Mouse (Mus musculus): ENCODE data around the gene Snap25.
A peak's percentile ranks its signal among the peaks of the same experiment; 100 is the strongest.

Gene Snap25

DNA sequence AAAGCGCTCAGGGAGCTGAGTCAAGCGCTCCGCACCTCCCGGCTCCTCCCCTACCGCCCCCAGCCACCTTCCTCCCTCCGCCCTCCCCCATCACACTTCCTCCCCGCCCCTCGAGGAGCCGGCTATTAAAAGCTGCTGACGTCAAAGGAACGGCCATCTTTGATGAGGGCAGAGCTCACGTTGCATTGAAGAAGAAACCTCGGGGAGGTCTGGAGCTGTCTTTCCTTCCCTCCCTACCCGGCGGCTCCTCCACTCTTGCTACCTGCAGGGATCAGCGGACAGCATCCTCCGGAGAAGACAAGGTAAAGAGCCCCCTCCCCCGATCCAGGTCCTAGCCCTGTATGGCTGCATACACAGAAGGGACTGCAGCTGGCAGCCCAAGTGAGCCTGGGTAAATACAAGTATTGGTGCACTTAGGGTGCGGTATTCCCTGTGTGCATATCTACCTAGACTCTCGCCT, at the start of gene Snap25:
Snap25 (plus strand) TSS at position 155 of the 460 bp plus-strand sequence.
- DNase-seq: no peak

GRCm38 (mm10) chr2:136666951-136667350, 46.3 kb upstream of the Snap25 start:
- DNase-seq: no peak

DNA sequence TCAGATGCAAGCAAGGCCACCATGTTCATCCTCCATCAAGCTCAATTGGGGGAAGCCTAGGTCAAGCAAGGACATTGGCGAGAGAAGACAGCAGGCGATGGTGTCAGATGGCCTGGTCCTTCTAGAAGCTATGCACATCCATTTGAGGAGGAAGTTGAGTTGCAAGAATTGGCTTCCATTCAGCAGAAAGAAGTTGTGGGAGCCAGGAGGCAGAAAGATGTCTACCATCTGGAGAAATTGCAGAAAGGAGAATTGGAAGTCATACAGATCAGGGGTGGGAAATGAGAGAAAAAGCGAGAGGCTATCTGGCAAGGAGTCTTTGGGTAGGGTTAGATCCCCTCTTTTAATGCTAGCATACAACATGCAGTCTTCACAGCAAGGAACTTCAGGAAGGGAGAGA, 44.1 kb upstream of the Snap25 start:
- no peak for DNase-seq

GRCm38 (mm10) chr2:136669665-136670064, 43.6 kb upstream of the Snap25 start:
- no peak for DNase-seq

GRCm38 (mm10) chr2:136670539-136671271, 42.5 kb upstream of the Snap25 start:
- no peak for DNase-seq

DNA sequence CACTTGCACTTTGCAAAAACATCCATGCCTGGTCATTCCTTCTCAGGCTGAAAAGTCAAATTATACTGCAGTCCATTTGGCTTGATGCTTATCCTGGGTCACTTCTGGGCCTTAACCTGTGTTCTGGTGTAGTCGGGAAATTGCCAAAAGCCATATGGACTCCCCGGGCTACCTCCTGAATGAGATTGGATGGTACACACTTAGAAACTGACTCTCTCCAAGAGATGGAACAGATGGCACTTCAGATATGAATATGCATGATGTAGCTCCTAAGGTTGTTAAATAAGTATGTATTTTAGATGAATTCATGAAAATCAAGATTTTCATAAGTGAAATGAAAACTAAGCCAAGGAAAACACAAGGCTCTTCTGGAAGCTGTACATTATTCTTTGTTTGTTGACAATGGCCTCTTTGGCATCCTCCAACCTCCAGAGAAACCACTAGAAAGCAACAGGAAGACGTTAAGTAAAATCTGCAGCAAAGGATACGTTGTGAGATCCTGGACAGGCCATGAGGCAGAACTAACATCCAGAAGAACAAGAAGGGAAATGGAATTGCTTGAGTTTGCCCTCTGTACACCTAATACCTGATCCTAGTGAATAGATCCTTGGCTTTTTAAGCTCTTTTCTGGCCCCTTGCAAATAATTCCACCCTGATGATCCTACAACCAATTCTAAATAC, 39.0 kb upstream of the Snap25 start:
- DNase-seq: no peak

- no peak for DNase-seq
These were observed 37.1 kb upstream of the Snap25 start for GRCm38 (mm10) chr2:136676196-136676595.

- DNase-seq: no peak
These were observed 36.3 kb upstream of the Snap25 start for GRCm38 (mm10) chr2:136676918-136677445.

- DNase-seq: peak in 1 of 2 experiments; percentile 4
These were observed 34.7 kb upstream of the Snap25 start for GRCm38 (mm10) chr2:136678321-136679161.

DNA sequence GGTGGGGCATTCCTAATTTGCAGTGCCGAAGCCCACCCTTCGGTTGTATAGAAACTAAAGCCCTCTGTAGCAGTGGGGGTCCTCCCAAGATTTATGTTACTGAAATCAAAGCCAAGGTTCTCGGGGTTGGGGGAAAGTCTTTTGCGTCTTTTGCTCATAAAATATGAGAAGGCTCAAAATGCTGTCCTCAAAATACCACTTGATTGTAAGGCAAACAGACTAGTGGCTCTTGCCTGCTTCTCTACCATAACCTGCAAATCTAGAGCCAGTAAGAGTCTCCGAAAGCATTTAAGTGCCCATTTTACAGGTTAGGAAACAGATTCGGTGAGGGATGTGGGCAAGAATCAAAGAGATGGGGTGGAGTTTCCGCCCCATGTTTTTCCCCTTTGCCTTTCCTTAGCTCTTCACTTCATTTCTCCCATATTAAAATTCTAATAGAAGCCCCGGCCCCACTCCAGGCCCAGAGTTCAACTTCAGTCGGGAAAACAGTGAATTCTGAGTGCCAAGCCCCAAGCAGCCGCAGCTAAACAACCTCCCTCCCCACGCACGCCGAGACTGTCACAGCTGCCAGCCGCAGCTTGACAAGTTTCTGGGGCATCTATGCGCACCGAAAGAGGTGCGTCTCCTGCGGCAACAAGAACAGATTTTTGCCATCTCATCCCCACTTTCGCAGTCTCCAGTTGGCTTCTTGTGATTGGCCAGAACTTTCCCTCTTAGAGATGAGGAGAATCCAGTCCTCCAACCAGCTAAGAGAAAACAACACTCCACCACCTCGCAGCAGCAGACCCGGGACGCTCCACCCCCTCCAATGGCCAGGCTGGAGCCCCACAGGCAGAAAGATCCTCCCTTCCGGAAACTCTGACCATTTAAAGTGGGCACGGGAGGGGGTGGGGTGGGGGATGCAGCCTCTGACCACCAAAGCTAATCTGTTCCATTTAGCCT, 33.7 kb upstream of the Snap25 start:
- DNase-seq: peak in 1 of 2 experiments; percentile 14

DNA sequence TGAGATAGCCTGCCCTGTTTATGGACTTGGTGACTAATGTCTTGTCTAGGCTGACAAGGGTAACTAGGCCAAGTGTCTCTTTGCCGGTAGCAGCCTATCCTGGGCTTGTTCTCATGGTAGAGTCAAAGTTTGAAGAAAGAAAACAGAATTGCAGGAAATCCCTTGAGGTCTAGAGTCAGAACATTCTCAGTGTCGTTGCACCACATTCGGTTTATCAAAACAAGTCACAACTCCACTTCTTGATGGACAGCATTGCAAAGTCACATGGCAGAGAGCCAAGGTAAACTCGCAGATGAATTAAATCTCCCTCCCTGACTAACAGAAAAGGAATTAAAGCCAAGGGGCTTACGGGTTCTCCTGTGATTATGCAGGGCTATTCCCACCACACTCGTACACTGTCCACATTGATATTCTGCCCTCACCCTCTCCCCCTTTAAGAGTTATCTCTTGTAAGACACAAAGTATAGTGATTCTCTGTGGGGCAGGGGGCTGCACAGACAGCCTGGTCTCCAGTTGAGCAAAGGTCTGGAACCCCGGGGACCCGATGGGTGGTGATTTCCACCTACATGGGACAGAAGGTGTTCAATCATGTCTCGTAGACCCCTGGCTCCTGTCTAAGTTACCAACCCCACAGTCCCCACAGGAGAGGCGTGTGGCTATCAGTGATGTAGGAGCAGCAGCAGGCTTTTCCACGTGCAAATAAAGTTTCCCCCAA, 30.9 kb upstream of the Snap25 start:
- DNase-seq: no peak

DNA sequence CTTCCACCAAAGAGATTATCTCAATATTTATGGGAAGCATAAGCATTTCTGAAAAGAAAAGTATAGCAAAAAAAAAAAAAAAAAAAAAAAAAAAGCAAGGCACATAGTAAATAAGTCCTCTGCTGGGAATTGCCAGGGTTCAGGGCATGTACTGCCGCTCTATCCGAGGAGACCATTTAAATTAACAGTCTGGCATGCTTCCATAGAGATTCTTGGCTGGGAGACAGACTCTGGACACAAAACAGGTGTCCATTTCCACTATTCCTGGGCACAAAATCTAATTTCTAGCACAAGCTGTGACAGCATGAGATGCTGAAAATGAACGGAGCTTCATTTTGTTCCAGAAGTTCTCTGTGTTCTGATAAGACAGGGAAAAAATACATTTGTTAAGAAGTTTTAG, 27.1 kb upstream of the Snap25 start:
- DNase-seq: no peak

DNA sequence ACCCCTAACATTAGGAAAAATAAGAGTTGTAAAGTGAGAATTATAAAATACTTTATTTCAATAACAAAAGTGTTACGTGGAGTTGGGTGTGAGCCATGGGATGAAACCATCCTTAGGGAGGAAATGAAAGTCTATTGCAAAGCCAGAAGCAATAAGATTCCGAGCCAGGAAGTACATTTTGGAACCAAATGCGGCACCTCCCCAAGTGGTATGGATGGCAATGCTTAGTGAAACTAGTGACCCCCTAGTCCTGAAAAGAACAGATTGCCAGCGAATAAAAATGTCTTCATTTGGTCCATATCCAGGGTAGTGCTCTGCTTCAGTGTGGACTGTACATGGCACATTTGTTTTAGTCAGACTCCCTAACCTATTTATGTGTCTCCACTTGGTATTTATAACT, 25.9 kb upstream of the Snap25 start:
- DNase-seq: no peak

DNA sequence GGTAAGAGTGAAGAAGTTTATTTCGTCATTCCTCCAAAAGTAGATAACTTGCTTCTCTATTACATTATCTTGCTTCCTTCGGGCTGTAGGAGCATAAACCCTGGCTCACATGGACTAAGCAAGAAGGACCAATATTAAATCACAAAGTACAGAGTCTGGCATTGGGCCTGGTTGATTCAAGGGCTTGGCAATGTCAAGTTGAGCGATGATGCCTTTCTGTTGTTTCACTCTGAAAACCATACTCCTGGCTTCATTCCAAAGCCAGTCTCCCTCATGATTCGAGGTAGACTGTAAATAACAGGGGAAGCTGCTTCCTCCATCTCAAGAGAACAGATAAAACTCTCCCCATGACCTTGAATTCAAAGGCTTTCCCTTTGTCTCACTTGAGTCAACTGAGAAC, 23.8 kb upstream of the Snap25 start:
- DNase-seq: no peak

DNA sequence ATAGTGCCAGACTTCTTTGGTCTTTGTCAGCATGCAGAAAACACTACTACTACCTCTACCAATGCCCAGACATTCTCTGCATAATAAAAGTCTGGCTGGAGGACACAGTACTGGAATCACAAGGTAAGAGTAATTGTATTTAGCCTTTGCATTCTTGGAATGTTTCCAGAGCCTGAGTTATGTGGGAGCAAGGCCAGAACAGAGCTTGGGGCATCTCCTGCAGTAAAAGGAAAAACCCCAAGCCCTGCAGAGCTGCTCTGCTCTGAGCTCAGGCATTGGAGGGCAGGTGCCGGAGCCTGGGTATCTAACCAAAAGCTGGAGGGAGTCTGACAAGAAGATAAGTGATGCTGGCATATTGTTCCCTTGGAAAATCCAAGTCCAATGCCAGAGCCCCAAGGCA, 21.6 kb upstream of the Snap25 start:
- DNase-seq: no peak

DNA sequence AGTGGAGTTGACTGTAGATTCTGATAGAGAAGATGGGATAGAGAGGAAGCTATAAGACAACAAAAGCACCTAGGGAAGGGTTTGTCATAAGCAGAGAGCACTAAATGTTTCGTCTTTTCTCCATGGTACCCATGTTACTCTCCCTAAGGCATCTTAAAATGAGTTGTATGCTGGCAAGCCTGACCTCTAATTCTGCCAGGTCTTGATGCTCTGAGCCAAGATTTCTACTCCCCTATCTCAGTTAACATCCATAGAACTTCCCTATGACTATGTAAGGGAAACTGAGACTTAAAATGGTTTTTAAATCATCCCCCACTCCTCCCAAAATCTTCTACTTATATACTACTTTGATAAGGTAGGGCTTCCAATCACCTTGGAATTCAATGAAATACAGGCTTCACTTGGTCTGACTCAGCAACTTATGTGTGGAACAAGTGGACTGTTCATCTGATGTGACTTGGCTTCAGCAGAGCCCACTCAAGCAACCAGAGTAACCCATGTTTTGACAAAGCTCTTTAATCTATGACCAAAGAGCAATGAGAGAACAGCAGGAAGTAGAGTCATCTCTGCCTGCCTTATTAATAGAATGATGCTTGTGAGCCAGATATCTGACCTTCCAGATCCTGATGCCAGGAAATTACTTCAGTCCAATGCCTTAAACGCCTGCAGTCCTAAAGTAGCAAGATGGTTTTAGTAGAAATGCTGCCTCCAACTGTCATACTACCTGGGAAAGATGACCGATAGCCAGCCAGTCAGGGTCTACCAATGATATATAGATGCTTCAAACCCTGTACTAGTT, 13.6 kb upstream of the Snap25 start:
- no peak for DNase-seq

DNA sequence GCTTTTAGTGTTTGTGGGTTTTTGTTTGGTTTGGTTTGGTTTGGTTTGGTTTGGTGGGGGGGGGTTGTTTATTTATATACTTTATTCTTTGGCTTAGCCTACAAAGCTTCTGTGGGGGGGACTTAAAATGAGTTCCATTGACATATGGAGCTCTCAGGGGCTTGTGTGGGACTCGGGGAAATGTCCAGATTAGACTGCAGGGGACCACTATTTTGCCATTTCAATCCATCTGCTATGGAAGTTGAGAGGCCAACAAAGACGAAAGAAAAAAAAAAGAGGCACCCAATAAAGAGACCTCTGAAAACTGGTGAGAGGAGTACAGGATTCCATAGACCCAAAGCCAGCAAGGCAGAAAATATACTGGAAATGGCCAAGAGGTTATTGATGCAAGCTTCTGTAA, 9.9 kb upstream of the Snap25 start:
- DNase-seq: no peak

- no peak for DNase-seq
These were observed 2.1 kb upstream of the Snap25 start for GRCm38 (mm10) chr2:136711155-136711554.

GRCm38 (mm10) chr2:136711746-136712440, 1.4 kb upstream of the Snap25 start:
- DNase-seq: no peak
